Mouse (Mus musculus) G1E (cell line): ENCODE results near the gene Acaca. TPM values are rescaled to one million over a fixed set of nuclear protein-coding genes. Genes with fewer than 3 reads are reported as not detected.

Experiments used
- ATAC-seq: 2 replicates; pipeline ENCODE4 v1.8.0; 2016; ENCODE audit warnings: mild to moderate bottlenecking; ENCODE audit not compliant: insufficient number of reproducible peaks, poor library complexity, low FRiP score, severe bottlenecking; ENCODE audit errors: extremely low read depth
- DNase-seq: peaks from one replicate; pipeline ENCODE4 v3.0.0; 2012; ENCODE audit warnings: low spot score
- H3K27me3 ChIP-seq: 2 replicates; pipeline ENCODE4 v1.6.1; 2012; ENCODE audit warnings: mild to moderate bottlenecking, low read length, inconsistent platforms; ENCODE audit not compliant: insufficient read depth
- H3K36me3 ChIP-seq: replicated peaks from 2 replicates; pipeline ENCODE3; 2012; ENCODE audit warnings: mild to moderate bottlenecking, inconsistent platforms
- H3K4me1 ChIP-seq: 2 replicates; pipeline ENCODE4 v1.6.1; 2012; ENCODE audit warnings: low read depth, low read length, inconsistent platforms, mixed read lengths; ENCODE audit not compliant: insufficient read depth
- H3K4me3 ChIP-seq: 2 replicates; pipeline ENCODE4 v1.5.1; 2012; ENCODE audit warnings: low read depth, mild to moderate bottlenecking, inconsistent platforms, low read length, moderate library complexity, mixed read lengths
- H3K9me3 ChIP-seq: replicated peaks from 2 replicates; pipeline ENCODE4 v1.6.1; 2012; ENCODE audit warnings: inconsistent platforms
- CTCF ChIP-seq: IDR thresholded peaks from 2 replicates; pipeline ENCODE4 v1.5.1; 2012; ENCODE audit warnings: low read depth, low read length, inconsistent platforms, mixed read lengths
- GATA1 ChIP-seq: IDR thresholded peaks from 2 replicates; pipeline ENCODE4 v1.6.1; 2012; ENCODE audit warnings: borderline replicate concordance, low read length, inconsistent platforms, mixed read lengths
- GATA2 ChIP-seq: IDR thresholded peaks from 2 replicates; pipeline ENCODE4 v1.6.1; 2012; ENCODE audit warnings: low read depth, low read length, inconsistent platforms, borderline replicate concordance
- POLR2AphosphoS5 ChIP-seq: IDR thresholded peaks from 2 replicates; pipeline ENCODE4 v1.6.1; 2012; ENCODE audit warnings: low read depth, low read length, inconsistent platforms; ENCODE audit not compliant: insufficient replicate concordance
- TAL1 ChIP-seq: conservative IDR thresholded peaks from 2 replicates; pipeline ENCODE4 v1.6.1; 2012; ENCODE audit warnings: low read depth, low read length, inconsistent platforms, mixed read lengths
- polyA plus RNA-seq: library from polyadenylated mRNA; stranded (reverse); fragments of >175 nt; gene quantifications from 2 replicates; pipeline ENCODE4 v1.2.3, GENCODE M21; 2012
- total RNA-seq, 2 experiments: library from RNA; stranded (forward) in 1 of 2; stranded (reverse) in 1 of 2; fragments of 200-1000 nt in 1 of 2; fragments of >200 nt in 1 of 2; fragmentation: Nextera tagmentation in 1 of 2; gene quantifications; 2 replicates each; pipeline ENCODE4 v1.2.3; 2014 to 2017

Gene Acaca
- total and polyA plus RNA-seq, 3 experiments = 19.3 to 45.3 (median 37.2) TPM

- no peaks in the 10 kb centered on the region for H3K4me1 ChIP-seq
- H3K27me3 ChIP-seq = no peaks in the 10 kb centered on the region
- TF ChIP-seq GATA2 = no peak
- no peak for TF ChIP-seq GATA1
- TF ChIP-seq TAL1 = no peak
- TF ChIP-seq CTCF = no peak
- TF ChIP-seq POLR2AphosphoS5 = no peak
- peaks cover 74% of the 10 kb centered on the region for H3K36me3 ChIP-seq
- H3K4me3 ChIP-seq = no peak overlapping the region
- no peak for ATAC-seq
- H3K9me3 ChIP-seq = no peaks in the 10 kb centered on the region
- DNase-seq = no peak
Measured at GRCm38 (mm10) chr11:84097251-84097998, 32.0 kb upstream of the Acaca start.

GRCm38 (mm10) chr11:84101182-84101581, 28.3 kb upstream of the Acaca start:
- peaks cover 86% of the 10 kb centered on the region for H3K36me3 ChIP-seq
- no peak for DNase-seq
- H3K4me1 ChIP-seq = no peaks in the 10 kb centered on the region
- H3K9me3 ChIP-seq = no peaks in the 10 kb centered on the region
- H3K27me3 ChIP-seq = no peaks in the 10 kb centered on the region
- no peak overlapping the region for H3K4me3 ChIP-seq
- ATAC-seq = no peak
- TF ChIP-seq GATA1 (no peak), POLR2AphosphoS5 (no peak), GATA2 (no peak), TAL1 (no peak), CTCF (no peak)

- no peak for DNase-seq
- TF ChIP-seq GATA1 (no peak), CTCF (no peak), GATA2 (no peak), POLR2AphosphoS5 (no peak)
- Histone ChIP-seq H3K9me3 (no peaks in the 10 kb centered on the region), H3K36me3 (peaks cover 91% of the 10 kb centered on the region), H3K27me3 (no peaks in the 10 kb centered on the region), H3K4me3 (no peak overlapping the region), H3K4me1 (peaks cover 2% of the 10 kb centered on the region; the same call in 1 of the 2 replicates)
- ATAC-seq = no peak
Measured at GRCm38 (mm10) chr11:84104036-84104435, 25.4 kb upstream of the Acaca start.

GRCm38 (mm10) chr11:84107137-84107536, 22.3 kb upstream of the Acaca start:
- Histone ChIP-seq H3K9me3 (no peaks in the 10 kb centered on the region), H3K4me1 (peaks cover 2% of the 10 kb centered on the region; the same call in 1 of the 2 replicates), H3K4me3 (no peak overlapping the region), H3K27me3 (no peaks in the 10 kb centered on the region), H3K36me3 (peaks cover 86% of the 10 kb centered on the region)
- no peak for ATAC-seq
- DNase-seq = no peak
- no peak for TF ChIP-seq TAL1
- no peak for TF ChIP-seq CTCF
- no peak for TF ChIP-seq GATA2
- no peak for TF ChIP-seq GATA1
- no peak for TF ChIP-seq POLR2AphosphoS5

- H3K4me3 ChIP-seq = no peak overlapping the region
- H3K4me1 ChIP-seq = peaks cover 9% of the 10 kb centered on the region
- DNase-seq (no peak), ATAC-seq (no peak)
- no peak for TF ChIP-seq GATA1
- no peak for TF ChIP-seq POLR2AphosphoS5
- no peak for TF ChIP-seq CTCF
- no peak for TF ChIP-seq GATA2
- TF ChIP-seq TAL1 = no peak
- no peaks in the 10 kb centered on the region for H3K9me3 ChIP-seq
- H3K27me3 ChIP-seq = no peaks in the 10 kb centered on the region
- H3K36me3 ChIP-seq = peaks cover 73% of the 10 kb centered on the region
Measured at GRCm38 (mm10) chr11:84113623-84114022, 15.8 kb upstream of the Acaca start.

GRCm38 (mm10) chr11:84115646-84116045, 13.8 kb upstream of the Acaca start:
- H3K9me3 ChIP-seq = no peaks in the 10 kb centered on the region
- TF ChIP-seq GATA2 = no peak
- no peak for TF ChIP-seq CTCF
- TF ChIP-seq POLR2AphosphoS5 = no peak
- no peak for TF ChIP-seq GATA1
- TF ChIP-seq TAL1 = no peak
- H3K36me3 ChIP-seq = peaks cover 77% of the 10 kb centered on the region
- H3K4me3 ChIP-seq = no peak overlapping the region
- H3K27me3 ChIP-seq = no peaks in the 10 kb centered on the region
- peaks cover 9% of the 10 kb centered on the region for H3K4me1 ChIP-seq
- DNase-seq (no peak), ATAC-seq (no peak)

GRCm38 (mm10) chr11:84116221-84116620, 13.3 kb upstream of the Acaca start:
- H3K9me3 ChIP-seq = no peaks in the 10 kb centered on the region
- H3K4me1 ChIP-seq = peaks cover 9% of the 10 kb centered on the region
- H3K4me3 ChIP-seq = no peak overlapping the region
- H3K27me3 ChIP-seq = no peaks in the 10 kb centered on the region
- ATAC-seq (no peak), DNase-seq (no peak)
- peaks cover 79% of the 10 kb centered on the region for H3K36me3 ChIP-seq
- no peak for TF ChIP-seq GATA1
- no peak for TF ChIP-seq POLR2AphosphoS5
